Mouse (Mus musculus) heart, embryonic 14.5 days (tissue): ENCODE results near the gene Hspa5. TPM values are rescaled to one million over a fixed set of nuclear protein-coding genes. Genes with fewer than 3 reads are reported as not detected.

Source experiments
- polyA plus RNA-seq: library from polyadenylated mRNA; unstranded; fragments of >200 nt; fragmentation: Nextera tagmentation; extraction: Ambion mirVana; gene quantifications from 2 replicates; pipeline ENCODE4 v1.2.1, GENCODE M21; 2014

Hspa5 gene
- polyA plus RNA-seq, 1 experiment from 2014 or later, result 545 TPM

Other genes starting within 250 kb of the Hspa5 start
- gene Gapvd1, start 16.7 kb upstream of the Hspa5 start, polyA plus RNA-seq, result 66.2 and 69.5 TPM in 2 replicates
- gene Rabepk, start 27.9 kb downstream of the Hspa5 start, polyA plus RNA-seq, result 25.5 and 26.7 TPM in 2 replicates
- gene Fbxw2, start 54.3 kb downstream of the Hspa5 start, polyA plus RNA-seq, result 51.0 and 65.8 TPM in 2 replicates
- gene Gm34653, start 61.0 kb downstream of the Hspa5 start, polyA plus RNA-seq, result not detected in 2 replicates
- gene Cutal, start 102.4 kb downstream of the Hspa5 start, polyA plus RNA-seq, result 0.20 and 0.24 TPM in 2 replicates
- 59.2 and 62.2 TPM in 2 replicates for gene Psmd5, start 103.0 kb downstream of the Hspa5 start, polyA plus RNA-seq
- gene Phf19, start 142.1 kb downstream of the Hspa5 start, polyA plus RNA-seq, result 3.0 and 3.1 TPM in 2 replicates
- gene Traf1, start 189.8 kb downstream of the Hspa5 start, polyA plus RNA-seq, result 1.8 and 2.0 TPM in 2 replicates